Mouse (Mus musculus) lung, embryonic 15.5 days (tissue): ENCODE data around the gene Fbxl5. TPM values are rescaled to one million over a fixed set of nuclear protein-coding genes. Genes with fewer than 3 reads are reported as not detected.

Experiments
- ATAC-seq: fragments of 200-750 bp; cut with Nextera tagmentation; 2 replicates; pipeline ENCODE4 v1.8.0; 2017; ENCODE audit warnings: moderate number of reproducible peaks, borderline replicate concordance; ENCODE audit not compliant: low FRiP score, low TSS enrichment; ENCODE audit errors: extremely low read depth
- H3K27ac ChIP-seq: fragments of 300-500 bp; sonication (generic); 2 replicates; pipeline ENCODE4 v1.5.1; 2015; ENCODE audit warnings: moderate library complexity, mild to moderate bottlenecking, inconsistent platforms
- H3K27me3 ChIP-seq: fragments of 300-500 bp; sonication (generic); 2 replicates; pipeline ENCODE4 v1.6.1; 2015; ENCODE audit warnings: inconsistent platforms
- H3K36me3 ChIP-seq: fragments of 300-500 bp; sonication (generic); 2 replicates; pipeline ENCODE4 v1.6.1; 2015; ENCODE audit warnings: inconsistent platforms
- H3K4me1 ChIP-seq: fragments of 300-500 bp; sonication (generic); 2 replicates; pipeline ENCODE4 v1.6.1; 2015; ENCODE audit warnings: inconsistent platforms
- H3K4me2 ChIP-seq: fragments of 300-500 bp; sonication (generic); 2 replicates; pipeline ENCODE4 v1.6.1; 2015; ENCODE audit warnings: inconsistent platforms, mild to moderate bottlenecking, moderate library complexity
- H3K4me3 ChIP-seq: fragments of 300-500 bp; sonication (generic); 2 replicates; pipeline ENCODE4 v1.5.1; 2015; ENCODE audit warnings: mild to moderate bottlenecking, inconsistent platforms
- H3K9ac ChIP-seq: fragments of 300-500 bp; sonication (generic); 2 replicates; pipeline ENCODE4 v1.6.1; 2015; ENCODE audit warnings: inconsistent platforms
- H3K9me3 ChIP-seq: fragments of 300-500 bp; sonication (generic); 2 replicates; pipeline ENCODE4 v1.6.1; 2016; ENCODE audit warnings: inconsistent platforms
- WGBS: fragments of 180-500 bp; shearing (Covaris S2); methylation state at CpG from one replicate; pipeline ENCODE4 v1.1.7; 2015; 5-methylcytosine and 5-hydroxymethylcytosine counted together
- polyA plus RNA-seq: library from polyadenylated mRNA; unstranded; fragments of >200 nt; fragmentation: Nextera tagmentation; extraction: Ambion mirVana; gene quantifications from 2 replicates; pipeline ENCODE4 v1.2.1, GENCODE M21; 2015

Fbxl5 gene
- polyA plus RNA-seq, 1 experiment from 2014 or later, result 70.4 TPM

DNA sequence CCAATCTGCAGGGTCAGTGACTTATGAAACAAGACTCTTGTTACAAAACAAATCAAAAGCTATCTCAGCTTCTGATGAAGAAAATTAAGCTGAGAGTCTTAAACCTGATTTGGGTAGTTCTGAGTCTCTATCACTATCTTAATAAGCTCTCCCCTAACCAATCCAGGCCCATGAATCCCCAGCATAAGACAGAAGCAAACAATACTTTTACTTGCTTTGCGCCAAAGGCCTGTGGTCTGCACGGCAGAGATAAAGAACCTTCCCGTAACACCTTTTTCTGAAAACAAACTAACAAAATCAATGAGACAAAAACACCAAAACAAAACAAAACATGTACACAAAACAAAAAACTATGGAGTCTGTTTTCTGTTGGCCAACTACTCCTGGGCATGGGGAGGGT, 42.9 kb downstream of the Fbxl5 start:
- Histone ChIP-seq H3K27ac (no peak overlapping the region), H3K27me3 (no peaks in the 10 kb centered on the region), H3K9me3 (no peaks in the 10 kb centered on the region), H3K36me3 (no peaks in the 10 kb centered on the region), H3K4me3 (no peak overlapping the region), H3K4me2 (no peak overlapping the region), H3K9ac (no peak overlapping the region), H3K4me1 (peaks cover 42% of the 10 kb centered on the region)
- 89% methylated on average over 3 of the region's 3 CpGs for WGBS
- no peak for ATAC-seq

DNA sequence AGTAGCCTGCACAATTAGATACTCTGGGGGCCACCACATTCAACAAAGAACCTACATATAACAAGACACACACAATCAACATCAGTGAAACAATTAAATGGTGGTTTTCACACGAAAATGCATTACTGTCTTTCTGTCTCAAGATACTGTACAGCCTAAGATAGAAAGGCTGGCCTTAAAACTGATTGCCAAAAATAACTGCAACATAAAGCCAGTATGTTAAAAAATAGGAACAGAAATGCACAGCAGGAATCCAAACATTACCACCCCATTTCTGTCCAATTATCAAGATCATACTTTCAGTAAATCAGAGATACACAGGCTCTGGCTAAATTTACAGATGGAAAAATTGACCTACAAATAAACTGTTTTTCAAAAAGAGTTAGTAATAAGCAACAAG, 44.4 kb downstream of the Fbxl5 start:
- Histone ChIP-seq H3K4me2 (peak overlapping the region; percentile 34), H3K27ac (peak overlapping the region; percentile 59), H3K27me3 (no peaks in the 10 kb centered on the region), H3K4me1 (peaks cover 34% of the 10 kb centered on the region), H3K9me3 (no peaks in the 10 kb centered on the region), H3K4me3 (no peak overlapping the region), H3K9ac (no peak overlapping the region), H3K36me3 (no peaks in the 10 kb centered on the region)
- 13% methylated on average over 1 of the region's 1 CpGs for WGBS
- no peak for ATAC-seq

DNA sequence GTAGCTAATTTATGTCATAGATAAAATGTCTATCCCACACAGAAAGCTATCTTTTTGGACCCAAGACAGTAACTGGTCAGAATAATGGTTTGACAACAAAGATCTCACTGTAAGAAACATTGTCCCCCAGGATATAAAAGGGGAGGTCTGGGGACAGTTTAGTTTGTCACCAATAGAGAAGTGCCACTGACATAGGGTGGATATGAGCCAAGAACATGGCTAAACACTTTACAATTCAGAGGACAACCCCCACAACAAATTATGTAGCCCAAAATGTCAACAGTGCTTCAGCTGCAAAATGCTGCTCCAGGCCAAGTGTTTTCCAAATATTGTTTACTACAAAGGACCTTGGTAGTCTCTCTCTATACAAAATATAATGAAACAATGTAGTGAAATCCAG, 45.0 kb downstream of the Fbxl5 start:
- Histone ChIP-seq H3K27me3 (no peaks in the 10 kb centered on the region), H3K4me3 (no peak overlapping the region), H3K36me3 (no peaks in the 10 kb centered on the region), H3K4me2 (no peak overlapping the region), H3K27ac (peak overlapping the region; percentile 59; the same call in 1 of the 2 replicates), H3K4me1 (peaks cover 34% of the 10 kb centered on the region), H3K9me3 (no peaks in the 10 kb centered on the region), H3K9ac (no peak overlapping the region)
- peak; percentile 90; the same call in 1 of the 2 replicates for ATAC-seq

DNA sequence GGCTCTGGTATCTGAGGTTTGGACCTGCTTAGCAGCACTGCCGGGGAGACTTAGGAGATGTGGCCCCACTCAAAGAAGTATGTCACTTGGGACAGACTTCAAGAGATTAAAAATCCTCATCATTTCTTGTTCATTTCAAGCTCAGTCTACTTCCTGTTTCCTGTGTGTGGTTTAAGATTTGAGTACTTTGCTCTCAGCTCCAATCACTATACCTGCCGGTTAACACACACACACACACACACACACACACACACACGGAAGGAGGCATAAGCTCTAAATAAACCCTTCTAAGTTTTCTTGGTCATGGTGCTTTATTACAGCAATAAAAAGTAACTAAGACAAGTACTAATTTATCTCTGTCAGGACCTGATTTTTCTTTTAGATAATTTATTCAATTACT, 49.9 kb downstream of the Fbxl5 start:
- Histone ChIP-seq H3K27me3 (no peaks in the 10 kb centered on the region), H3K36me3 (peaks cover 24% of the 10 kb centered on the region), H3K9ac (no peak overlapping the region), H3K4me1 (peaks cover 9% of the 10 kb centered on the region; the same call in 1 of the 2 replicates), H3K4me2 (no peak overlapping the region), H3K9me3 (no peaks in the 10 kb centered on the region), H3K4me3 (no peak overlapping the region), H3K27ac (no peak overlapping the region)
- ATAC-seq, result no peak
- WGBS, result 79% methylated on average over 3 of the region's 3 CpGs

DNA sequence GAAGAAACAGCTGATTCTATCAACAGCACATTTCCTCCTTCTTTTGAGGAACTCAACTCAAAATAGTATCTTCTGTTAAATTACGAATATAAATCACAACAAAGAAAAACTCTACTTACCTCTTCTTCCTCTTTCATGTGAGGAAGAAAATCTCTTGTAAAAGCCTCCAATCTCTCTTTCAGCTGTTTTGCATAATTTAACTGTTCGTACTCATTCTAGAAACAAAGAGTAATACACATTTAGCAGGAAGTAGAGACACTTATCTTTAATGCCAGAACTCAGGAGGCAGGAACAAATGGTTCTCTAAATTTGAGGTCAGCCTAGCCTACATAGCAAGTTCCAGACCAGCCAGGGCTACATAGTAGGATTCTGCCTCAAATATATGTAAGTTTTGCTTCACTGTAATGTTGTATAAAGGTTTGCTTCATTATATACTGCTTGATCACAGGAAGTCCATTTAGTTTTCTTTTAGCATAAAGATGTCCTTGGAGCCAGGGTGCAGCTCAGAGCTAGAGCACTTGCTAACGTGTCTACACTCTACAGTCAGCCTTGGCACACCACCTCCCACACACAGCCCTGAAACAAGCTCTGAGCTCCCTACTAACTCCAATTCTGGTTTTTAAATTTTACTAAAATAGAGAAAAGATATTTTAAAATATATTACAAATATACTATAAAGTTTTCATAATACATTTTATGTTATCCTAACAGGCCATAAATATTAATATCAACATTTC, 50.7 kb downstream of the Fbxl5 start:
- WGBS, result 76% methylated on average over 3 of the region's 3 CpGs

DNA sequence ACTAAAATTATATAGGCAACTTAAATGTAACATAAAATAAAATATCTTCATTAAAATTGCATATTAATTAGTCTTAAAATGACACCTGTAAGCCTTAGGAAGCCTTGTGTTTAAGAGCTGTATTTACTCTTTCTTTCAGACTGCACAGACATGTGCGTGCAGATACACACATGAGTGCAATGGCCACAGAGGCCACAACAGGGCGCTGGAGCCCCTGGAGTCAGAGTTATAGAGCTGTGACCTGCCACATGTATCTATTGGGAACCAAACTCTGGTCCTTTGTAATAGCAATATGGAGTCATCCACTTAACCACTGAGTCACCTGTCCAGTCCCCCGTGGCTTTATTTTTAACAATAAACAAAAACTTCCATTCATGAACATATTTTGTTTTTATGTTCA, 72.3 kb downstream of the Fbxl5 start:
- Histone ChIP-seq H3K9me3 (no peaks in the 10 kb centered on the region), H3K4me2 (no peak overlapping the region), H3K9ac (no peak overlapping the region), H3K4me1 (no peaks in the 10 kb centered on the region), H3K4me3 (no peak overlapping the region), H3K27me3 (no peaks in the 10 kb centered on the region), H3K27ac (no peak overlapping the region), H3K36me3 (peaks cover 13% of the 10 kb centered on the region)
- no peak for ATAC-seq
- 80% methylated on average over 3 of the region's 3 CpGs for WGBS

More for the DNA sequence above, 50.7 kb downstream of the Fbxl5 start:
- no peak for ATAC-seq
- Histone ChIP-seq H3K36me3 (peaks cover 26% of the 10 kb centered on the region), H3K4me2 (no peak overlapping the region), H3K9ac (no peak overlapping the region), H3K4me1 (0 out of 2 replicates have a peak, but pooled peaks cover 3% of the 10 kb centered on the region), H3K27me3 (no peaks in the 10 kb centered on the region), H3K4me3 (no peak overlapping the region), H3K27ac (no peak overlapping the region), H3K9me3 (no peaks in the 10 kb centered on the region)

DNA sequence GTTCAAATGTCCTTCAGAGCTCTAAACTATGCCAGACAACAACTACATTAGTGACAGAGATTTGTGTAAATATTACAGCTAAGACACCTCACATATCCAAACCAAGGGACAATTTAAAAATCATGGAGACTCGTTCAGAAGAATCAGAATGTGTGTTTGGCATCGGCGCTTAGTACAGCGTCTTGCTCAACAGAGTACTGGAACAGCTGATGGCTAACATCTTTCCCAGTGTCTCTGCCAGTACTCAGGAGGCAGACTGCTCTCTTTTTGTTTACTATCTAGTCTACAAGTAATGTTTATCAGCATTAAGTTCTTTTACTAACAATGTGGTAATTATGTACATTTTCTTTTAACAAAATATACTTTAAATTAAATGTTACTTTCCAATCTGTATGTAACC, 73.4 kb downstream of the Fbxl5 start:
- H3K36me3 ChIP-seq, result peaks cover 17% of the 10 kb centered on the region
- no peak overlapping the region for H3K4me2 ChIP-seq
- 70% methylated on average over 4 of the region's 4 CpGs for WGBS
- H3K27me3 ChIP-seq, result no peaks in the 10 kb centered on the region
- no peak overlapping the region for H3K27ac ChIP-seq
- no peak overlapping the region for H3K9ac ChIP-seq
- no peaks in the 10 kb centered on the region for H3K4me1 ChIP-seq
- ATAC-seq, result no peak
- no peaks in the 10 kb centered on the region for H3K9me3 ChIP-seq
- no peak overlapping the region for H3K4me3 ChIP-seq

DNA sequence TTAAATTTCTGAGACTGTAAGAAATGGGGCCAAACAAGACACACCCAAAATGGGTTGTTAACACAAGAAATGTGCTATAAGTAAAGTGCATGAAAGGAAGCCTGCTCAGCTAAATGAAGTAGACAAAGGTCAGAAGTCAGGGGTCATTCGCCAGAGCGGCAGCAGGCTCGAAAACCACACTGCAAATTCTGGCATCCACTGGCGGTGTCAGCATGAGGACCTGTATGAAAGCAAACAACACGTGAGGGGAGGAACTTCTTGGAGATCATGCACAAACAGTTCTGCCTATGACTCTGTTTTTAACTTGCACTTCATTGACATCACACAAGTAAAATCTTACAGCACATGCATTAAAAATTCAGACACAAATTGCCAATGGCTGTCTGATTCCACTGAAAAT, 76.3 kb downstream of the Fbxl5 start:
- H3K27me3 ChIP-seq, result no peaks in the 10 kb centered on the region
- H3K4me3 ChIP-seq, result no peak overlapping the region
- H3K27ac ChIP-seq, result no peak overlapping the region
- no peak overlapping the region for H3K9ac ChIP-seq
- 37% methylated on average over 5 of the region's 5 CpGs for WGBS
- H3K36me3 ChIP-seq, result peaks cover 33% of the 10 kb centered on the region
- H3K9me3 ChIP-seq, result no peaks in the 10 kb centered on the region
- no peak overlapping the region for H3K4me2 ChIP-seq
- no peak for ATAC-seq
- H3K4me1 ChIP-seq, result no peaks in the 10 kb centered on the region

DNA sequence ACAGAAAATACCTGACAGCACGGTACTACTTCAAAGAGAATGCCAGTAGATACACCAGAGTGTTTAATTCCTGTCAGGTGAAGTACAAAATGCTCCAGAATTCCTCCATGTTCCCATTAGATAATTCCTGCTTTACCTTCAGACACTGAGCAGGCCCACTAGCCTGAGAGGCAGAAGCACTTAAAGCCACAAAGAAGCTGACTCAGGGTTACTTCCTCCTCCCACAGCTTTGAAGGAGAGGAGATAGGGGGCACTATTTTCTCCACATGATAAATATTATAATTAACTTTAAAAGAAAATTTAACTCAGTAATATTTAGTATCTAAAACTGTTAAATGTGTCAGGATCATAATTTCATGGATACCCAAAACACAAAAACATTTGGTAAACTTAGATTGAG, 77.3 kb downstream of the Fbxl5 start:
- 60% methylated on average over 1 of the region's 1 CpGs for WGBS
- peaks cover 32% of the 10 kb centered on the region; the same call in 1 of the 2 replicates for H3K36me3 ChIP-seq
- no peaks in the 10 kb centered on the region for H3K4me1 ChIP-seq
- ATAC-seq, result no peak
- H3K4me3 ChIP-seq, result no peak overlapping the region
- no peak overlapping the region for H3K27ac ChIP-seq
- H3K9ac ChIP-seq, result no peak overlapping the region
- no peaks in the 10 kb centered on the region for H3K27me3 ChIP-seq
- H3K9me3 ChIP-seq, result no peaks in the 10 kb centered on the region
- H3K4me2 ChIP-seq, result no peak overlapping the region

DNA sequence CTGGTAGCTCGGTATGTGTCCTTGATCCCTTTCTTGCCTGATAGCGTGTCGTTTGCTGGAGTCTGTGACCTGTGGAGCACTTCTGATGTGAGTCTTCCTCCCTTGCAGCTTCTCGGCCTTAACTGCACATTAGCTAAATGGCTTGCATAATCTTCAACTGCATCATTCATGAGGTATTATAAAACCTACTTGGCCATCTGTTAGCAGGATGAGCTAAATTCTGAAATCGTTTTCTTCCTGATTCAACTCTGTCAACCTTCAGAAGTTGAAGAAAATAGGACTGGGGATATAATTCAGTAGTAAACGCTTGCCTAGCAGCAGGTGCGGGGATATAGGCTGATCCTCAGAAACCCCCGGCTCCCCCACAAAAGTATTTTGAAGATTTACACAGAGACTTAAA, 89.1 kb downstream of the Fbxl5 start:
- no peaks in the 10 kb centered on the region for H3K9me3 ChIP-seq
- no peak for ATAC-seq
- no peaks in the 10 kb centered on the region for H3K27me3 ChIP-seq
- H3K27ac ChIP-seq, result no peak overlapping the region
- no peaks in the 10 kb centered on the region for H3K4me1 ChIP-seq
- no peak overlapping the region for H3K9ac ChIP-seq
- H3K4me3 ChIP-seq, result no peak overlapping the region
- H3K36me3 ChIP-seq, result peaks cover 30% of the 10 kb centered on the region
- WGBS, result 80% methylated on average over 8 of the region's 8 CpGs
- H3K4me2 ChIP-seq, result no peak overlapping the region

DNA sequence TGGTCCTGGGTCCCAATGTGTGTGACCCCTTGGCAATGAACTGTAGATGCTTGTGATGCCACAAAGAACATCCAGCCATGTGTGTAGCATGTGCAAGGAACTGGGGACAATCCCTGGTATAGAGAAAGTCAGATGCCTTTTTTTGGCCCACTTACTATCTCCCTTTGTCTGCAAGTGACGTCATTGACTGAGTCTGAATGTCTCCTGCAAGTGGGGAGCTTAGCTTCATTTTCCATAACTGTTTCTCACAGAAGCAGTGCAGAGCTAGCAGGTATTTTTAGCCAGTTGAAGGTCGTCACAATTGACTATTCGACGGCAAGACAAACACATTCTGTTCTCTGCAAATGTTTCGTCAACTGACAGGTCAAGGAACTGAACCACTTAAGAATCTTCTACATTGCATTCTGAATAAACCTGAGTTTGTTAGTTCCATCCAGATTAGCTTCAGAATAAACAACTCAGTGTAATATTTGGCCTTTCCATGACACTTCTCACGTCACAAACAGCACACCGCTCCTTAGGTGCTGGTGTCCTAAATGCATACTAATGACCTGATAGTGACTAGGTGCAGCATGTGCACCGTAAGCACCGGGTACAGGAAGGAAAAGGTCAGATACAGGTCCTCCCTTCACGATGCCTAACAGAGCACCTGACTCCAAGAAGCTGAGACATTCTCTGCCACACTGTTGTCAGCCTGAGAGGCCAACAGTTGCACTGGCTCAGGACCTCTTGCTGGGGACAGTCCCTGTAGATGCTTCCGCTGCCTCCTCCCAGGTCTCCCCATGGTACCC, 92.9 kb downstream of the Fbxl5 start:
- no peak for ATAC-seq
- H3K36me3 ChIP-seq, result peaks cover 27% of the 10 kb centered on the region
- no peak overlapping the region for H3K27ac ChIP-seq
- 69% methylated on average over 11 of the region's 11 CpGs for WGBS
- no peaks in the 10 kb centered on the region for H3K4me1 ChIP-seq
- no peak overlapping the region for H3K4me3 ChIP-seq
- H3K9ac ChIP-seq, result no peak overlapping the region
- no peaks in the 10 kb centered on the region for H3K9me3 ChIP-seq
- H3K27me3 ChIP-seq, result no peaks in the 10 kb centered on the region
- no peak overlapping the region for H3K4me2 ChIP-seq

DNA sequence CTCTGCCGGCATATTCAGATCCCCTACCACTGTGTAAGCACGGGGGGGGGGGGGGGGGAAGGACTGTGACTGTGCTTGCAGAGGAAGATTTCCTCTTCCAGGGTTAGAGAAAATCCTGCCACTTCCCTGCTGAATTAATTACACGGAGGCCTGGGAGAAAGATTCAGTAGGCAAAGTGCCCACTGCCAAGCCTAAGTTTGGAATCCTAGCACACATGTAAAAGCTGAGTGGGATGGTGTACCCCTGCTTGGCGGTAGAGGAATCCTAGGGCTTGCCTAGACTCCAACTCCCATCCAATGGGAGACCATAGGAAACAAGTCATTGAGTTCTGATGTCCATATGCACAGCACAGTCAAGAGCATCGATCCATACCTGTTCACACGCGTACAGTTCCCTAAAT, 97.6 kb downstream of the Fbxl5 start:
- H3K4me2 ChIP-seq, result no peak overlapping the region
- no peak overlapping the region for H3K4me3 ChIP-seq
- no peak overlapping the region for H3K27ac ChIP-seq
- no peak overlapping the region for H3K9ac ChIP-seq
- H3K9me3 ChIP-seq, result no peaks in the 10 kb centered on the region
- H3K4me1 ChIP-seq, result no peaks in the 10 kb centered on the region
- no peaks in the 10 kb centered on the region for H3K27me3 ChIP-seq
- peaks cover 42% of the 10 kb centered on the region; the same call in 1 of the 2 replicates for H3K36me3 ChIP-seq
- 77% methylated on average over 7 of the region's 7 CpGs for WGBS
- no peak for ATAC-seq
